ENCODE assay signal across 8 mouse cellular contexts in genomic region chr11:108342781-108343768, GRCm38 (mm10). TPM values are rescaled to one million over a fixed set of nuclear protein-coding genes. Genes with fewer than 3 reads are reported as not detected.
A peak's percentile ranks its signal among the peaks of the same experiment; 100 is the strongest.
DNase-seq lines count a peak whose midpoint lies in the region; ATAC-seq and TF ChIP-seq lines count a peak whose summit lies in the region.

Apoh (plus strand) TSS chr11:108343354.

- peaks cover 3% of the 10 kb centered on the region; the same call in 1 of the 2 replicates for H3K4me1 ChIP-seq in embryonic facial prominence, embryonic 11.5 days (ENCODE audit: control insufficient read depth, insufficient read depth, low read length)
- peaks cover 15% of the 10 kb centered on the region for H3K4me1 ChIP-seq in heart, embryonic 11.5 days (ENCODE audit: control insufficient read depth, insufficient read depth, low read length)
- no peaks in the 10 kb centered on the region for H3K4me1 ChIP-seq in kidney, embryonic 14.5 days (ENCODE audit: control insufficient read depth, insufficient read depth, low read length)
- H3K4me1 ChIP-seq in liver, embryonic 14.5 days (replicated peaks; ENCODE audit: control insufficient read depth in 2 of 2, insufficient read depth in 2 of 2, low read length in 1 of 2) = peaks cover 0 to 5% of the 10 kb centered on the region in 2 experiments; a peak in 3 of 4 replicates
- H3K4me1 ChIP-seq in neural tube, embryonic 12.5 days = peaks cover 20% of the 10 kb centered on the region; the same call in 1 of the 2 replicates

- H3K79me3 ChIP-seq in C2C12 (ENCODE audit: low read depth) = peaks cover 48% of the 10 kb centered on the region

- peak within 1 kb of the TSS; percentile 82 for H3K9ac ChIP-seq in embryonic facial prominence, embryonic 11.5 days (replicated peaks; ENCODE audit: low read length)
- H3K9ac ChIP-seq in heart, embryonic 11.5 days (ENCODE audit: low read depth, low read length) = peak within 1 kb of the TSS; percentile 88
- H3K9ac ChIP-seq in kidney, embryonic 14.5 days (ENCODE audit: low read depth, low read length) = peak within 1 kb of the TSS; percentile 78
- H3K9ac ChIP-seq in liver, embryonic 14.5 days (replicated peaks) = peak within 1 kb of the TSS; percentile 32; the same call in 1 of the 2 replicates
- peak within 1 kb of the TSS; percentile 78 for H3K9ac ChIP-seq in neural tube, embryonic 12.5 days

- TF ChIP-seq EP300 in liver, embryonic 14.5 days (IDR thresholded peaks at IDR 0.05; ENCODE audit: low read depth) = no peak

- 0 out of 2 replicates have a peak within 1 kb of the TSS, but pooled peaks have one; percentile 36 for H3K27ac ChIP-seq in embryonic facial prominence, embryonic 11.5 days (replicated peaks; ENCODE audit: low read depth, low read length)
- H3K27ac ChIP-seq in heart, embryonic 11.5 days (ENCODE audit: low read depth, low read length) = peak within 1 kb of the TSS; percentile 85
- H3K27ac ChIP-seq in kidney, embryonic 14.5 days (ENCODE audit: low read depth, low read length) = peak within 1 kb of the TSS; percentile 63; the same call in 1 of the 2 replicates
- H3K27ac ChIP-seq in liver, embryonic 14.5 days = no peak within 1 kb of the TSS
- peak within 1 kb of the TSS; percentile 76 for H3K27ac ChIP-seq in neural tube, embryonic 12.5 days

- peak; percentile 10; the same call in 1 of the 2 replicates for ATAC-seq in embryonic facial prominence, embryonic 11.5 days (replicated peaks; ENCODE audit: insufficient number of reproducible peaks, low FRiP score, low TSS enrichment, low read depth)
- ATAC-seq in heart, embryonic 11.5 days (replicated peaks; ENCODE audit: insufficient number of reproducible peaks, low FRiP score, low TSS enrichment) = no peak; the same call in none of the 2 replicates
- ATAC-seq in kidney, embryonic 14.5 days (ENCODE audit: low FRiP score, low TSS enrichment) = peak; percentile 56
- ATAC-seq in liver, embryonic 14.5 days (ENCODE audit: insufficient read depth) = peak; percentile 26
- peak; percentile 39 for ATAC-seq in neural tube, embryonic 12.5 days (ENCODE audit: low FRiP score, low read depth)

- H3K4me3 ChIP-seq in C2C12 (ENCODE audit: insufficient read depth, poor library complexity, severe bottlenecking) = peak within 1 kb of the TSS; percentile 98
- peak within 1 kb of the TSS; percentile 71 for H3K4me3 ChIP-seq in embryonic facial prominence, embryonic 11.5 days (ENCODE audit: low read depth, low read length)
- peak within 1 kb of the TSS; percentile 88 for H3K4me3 ChIP-seq in heart, embryonic 11.5 days (ENCODE audit: low read depth, low read length)
- peak within 1 kb of the TSS; percentile 76 for H3K4me3 ChIP-seq in kidney, embryonic 14.5 days (ENCODE audit: low read length)
- H3K4me3 ChIP-seq in liver, embryonic 14.5 days (ENCODE audit: insufficient read depth in 1 of 2, low read depth in 2 of 2, low read length in 2 of 2) = peak within 1 kb of the TSS; percentile 61 to 70
- peak within 1 kb of the TSS; percentile 72 for H3K4me3 ChIP-seq in neural tube, embryonic 12.5 days

- H3K4me2 ChIP-seq in embryonic facial prominence, embryonic 11.5 days (ENCODE audit: low read depth, low read length) = peak within 1 kb of the TSS; percentile 100
- peak within 1 kb of the TSS; percentile 99 for H3K4me2 ChIP-seq in heart, embryonic 11.5 days
- H3K4me2 ChIP-seq in kidney, embryonic 14.5 days (replicated peaks; ENCODE audit: low read depth, low read length) = peak within 1 kb of the TSS; percentile 98
- H3K4me2 ChIP-seq in liver, embryonic 14.5 days (ENCODE audit: low read depth) = peak within 1 kb of the TSS; percentile 76
- H3K4me2 ChIP-seq in neural tube, embryonic 12.5 days (replicated peaks) = peak within 1 kb of the TSS; percentile 100

- no peaks in the 10 kb centered on the region for H3K9me3 ChIP-seq in embryonic facial prominence, embryonic 11.5 days (replicated peaks; ENCODE audit: control insufficient read depth, low read length)
- no peaks in the 10 kb centered on the region for H3K9me3 ChIP-seq in heart, embryonic 11.5 days (replicated peaks; ENCODE audit: control insufficient read depth, low read length)
- H3K9me3 ChIP-seq in kidney, embryonic 14.5 days (ENCODE audit: control insufficient read depth, low read length) = no peaks in the 10 kb centered on the region
- no peaks in the 10 kb centered on the region for H3K9me3 ChIP-seq in liver, embryonic 14.5 days (ENCODE audit: control insufficient read depth, low read length)
- no peaks in the 10 kb centered on the region for H3K9me3 ChIP-seq in neural tube, embryonic 12.5 days

- H3K36me3 ChIP-seq in C2C12 (ENCODE audit: control insufficient read depth, insufficient read depth) = peaks cover 31% of the 10 kb centered on the region
- no peaks in the 10 kb centered on the region for H3K36me3 ChIP-seq in embryonic facial prominence, embryonic 11.5 days (replicated peaks; ENCODE audit: control insufficient read depth, insufficient read depth, low read depth, low read length)
- no peaks in the 10 kb centered on the region for H3K36me3 ChIP-seq in heart, embryonic 11.5 days (ENCODE audit: control insufficient read depth, insufficient read depth, low read length)
- no peaks in the 10 kb centered on the region for H3K36me3 ChIP-seq in kidney, embryonic 14.5 days (ENCODE audit: control insufficient read depth, insufficient read depth, low read length)
- no peaks in the 10 kb centered on the region for H3K36me3 ChIP-seq in liver, embryonic 14.5 days (replicated peaks; ENCODE audit: control insufficient read depth, insufficient read depth, low read depth)
- no peaks in the 10 kb centered on the region for H3K36me3 ChIP-seq in neural tube, embryonic 12.5 days

- peak within 1 kb of the TSS; percentile 93 for H3ac ChIP-seq in C2C12 (ENCODE audit: control insufficient read depth, insufficient read length, low read depth)

- TF ChIP-seq CTCF in C2C12 (IDR thresholded peaks at IDR 0.05; ENCODE audit: control insufficient read depth, insufficient read depth, insufficient read length) = no peak
- no peak for TF ChIP-seq CTCF in liver, embryonic 14.5 days (IDR thresholded peaks at IDR 0.05; ENCODE audit: low read depth)

- WGBS in embryonic facial prominence, embryonic 11.5 days = under 1% methylated on average over 74 of the region's 75 CpGs
- under 1% methylated on average over 71 of the region's 75 CpGs for WGBS in heart, embryonic 11.5 days (ENCODE audit: insufficient replicate concordance)
- WGBS in kidney, embryonic 14.5 days = under 1% methylated on average over 70 of the region's 75 CpGs
- under 1% methylated on average over 75 of the region's 75 CpGs for WGBS in liver, embryonic 14.5 days (ENCODE audit: insufficient replicate concordance)
- under 1% methylated on average over 67 of the region's 75 CpGs for WGBS in neural tube, embryonic 12.5 days

- H3K79me2 ChIP-seq in C2C12 (ENCODE audit: control insufficient read depth, insufficient read depth) = peaks cover 55% of the 10 kb centered on the region

- peak; percentile 61 for DNase-seq in adrenal gland, postnatal 14 days
- DNase-seq in embryonic facial prominence, embryonic 11.5 days (ENCODE audit: low spot score) = peak; percentile 30
- DNase-seq in liver, embryonic 14.5 days (ENCODE audit: low read depth in 3 of 3, low spot score in 3 of 3) = no peak
- peak; percentile 60 for DNase-seq in testis, postnatal 10 days (ENCODE audit: low spot score)

- no peaks in the 10 kb centered on the region for H3K27me3 ChIP-seq in C2C12 (ENCODE audit: control insufficient read depth, insufficient read depth, insufficient read length)
- no peaks in the 10 kb centered on the region for H3K27me3 ChIP-seq in embryonic facial prominence, embryonic 11.5 days (ENCODE audit: control insufficient read depth, insufficient read depth, low read length)
- H3K27me3 ChIP-seq in heart, embryonic 11.5 days (ENCODE audit: control insufficient read depth, insufficient read depth, low read length) = no peaks in the 10 kb centered on the region
- no peaks in the 10 kb centered on the region for H3K27me3 ChIP-seq in kidney, embryonic 14.5 days (ENCODE audit: control insufficient read depth, insufficient read depth, low read length)
- peaks cover 16% of the 10 kb centered on the region for H3K27me3 ChIP-seq in liver, embryonic 14.5 days (ENCODE audit: control insufficient read depth, insufficient read depth, low read length)
- H3K27me3 ChIP-seq in neural tube, embryonic 12.5 days (replicated peaks) = 0 out of 2 replicates have a peak, but pooled peaks cover 4% of the 10 kb centered on the region

TF ChIP-seq in C2C12, 6 proteins besides CTCF, POLR2A, EP300 and RAD21:
- no peak for TF ChIP-seq MAX (IDR thresholded peaks at IDR 0.05)
- TF ChIP-seq FOSL1 (IDR thresholded peaks at IDR 0.05; ENCODE audit: insufficient read depth, low read length, poor library complexity, severe bottlenecking) = no peak
- TF ChIP-seq USF1 (IDR thresholded peaks at IDR 0.05; ENCODE audit: low read depth) = no peak
- TF ChIP-seq MYOD1 (IDR thresholded peaks at IDR 0.05; ENCODE audit: control insufficient read depth, insufficient read length, low read depth) = no peak
- TF ChIP-seq MYOG (IDR thresholded peaks at IDR 0.05; ENCODE audit: control insufficient read depth, extremely low read depth, insufficient read length) = no peak
- TF ChIP-seq CEBPB (IDR thresholded peaks at IDR 0.05; ENCODE audit: low read depth) = no peak

RNA-seq across cellular contexts. Expression of gene Apoh, which starts in this region (rescaled TPM):
- 0.06 TPM for polyA plus RNA-seq in C2C12 (2012; fragmentation: generic; extraction: Trizol)
- total RNA-seq in adrenal gland, postnatal 14 days (2021) = 25.6 and 429 TPM in 2 replicates
- polyA plus RNA-seq in embryonic facial prominence, embryonic 11.5 days (2014; fragmentation: Nextera tagmentation; extraction: Ambion mirVana) = 0.17 TPM in 1 of 2 replicates, not detected in the other
- 0.26 TPM in 1 of 2 replicates, not detected in the other for polyA plus RNA-seq in heart, embryonic 11.5 days (2014; fragmentation: Nextera tagmentation; extraction: Ambion mirVana)
- not detected in 2 replicates for polyA plus RNA-seq in kidney, embryonic 14.5 days (2014; fragmentation: Nextera tagmentation; extraction: Ambion mirVana)
- 232 and 286 TPM in 2 replicates for polyA plus RNA-seq in liver, embryonic 14.5 days (2012; rRNA removed)
- 287 and 289 TPM in 2 replicates for polyA plus RNA-seq in liver, embryonic 14.5 days (2014; fragmentation: Nextera tagmentation; extraction: Ambion mirVana)
- 0.51 TPM in 1 of 2 replicates, not detected in the other for polyA plus RNA-seq in neural tube, embryonic 12.5 days (2016; fragmentation: Nextera tagmentation; extraction: Ambion mirVana)

Comparison
In these comparisons a context has a peak if more than half of its experiments do, and no peak if none do; other contexts are left out.
1. RNA of gene Apoh (polyA plus RNA-seq): 232 to 289 TPM in liver, embryonic 14.5 days; 0.26 TPM in heart, embryonic 11.5 days, 0.17 TPM in embryonic facial prominence, embryonic 11.5 days, not detected in kidney, embryonic 14.5 days, 0.06 TPM in C2C12 (single experiment) and 0.51 TPM in neural tube, embryonic 12.5 days; every median in the first group is over 100 times any median in the second.
2. Peak in DNase-seq, ATAC-seq, H3K4me3 ChIP-seq, H3K27ac ChIP-seq, H3K9ac ChIP-seq and H3K4me2 ChIP-seq in embryonic facial prominence, embryonic 11.5 days; RNA of the gene not detected or under 1 TPM.
3. Peak in ATAC-seq, H3K4me3 ChIP-seq, H3K27ac ChIP-seq, H3K9ac ChIP-seq and H3K4me2 ChIP-seq in kidney, embryonic 14.5 days; RNA of the gene not detected or under 1 TPM.
4. Peak in ATAC-seq, H3K4me3 ChIP-seq, H3K27ac ChIP-seq, H3K9ac ChIP-seq and H3K4me2 ChIP-seq in neural tube, embryonic 12.5 days; RNA of the gene not detected or under 1 TPM.
5. DNase-seq: peak in adrenal gland, postnatal 14 days (single experiment) and testis, postnatal 10 days (single experiment); none in liver, embryonic 14.5 days (0 of 3).
6. H3K9ac ChIP-seq: peak in every context shown above with its lines; median percentile 88 in heart, embryonic 11.5 days; 82 in embryonic facial prominence, embryonic 11.5 days; 78 in kidney, embryonic 14.5 days; 78 in neural tube, embryonic 12.5 days; 32 in liver, embryonic 14.5 days.
7. Peak in every context shown above with its lines, with median percentiles within 50 percentile points of each other: H3K4me3 ChIP-seq and H3K4me2 ChIP-seq.